Mouse (Mus musculus): ENCODE results near the gene Cd3eap.
A peak's percentile ranks its signal among the peaks of the same experiment; 100 is the strongest.

The Cd3eap gene

DNA sequence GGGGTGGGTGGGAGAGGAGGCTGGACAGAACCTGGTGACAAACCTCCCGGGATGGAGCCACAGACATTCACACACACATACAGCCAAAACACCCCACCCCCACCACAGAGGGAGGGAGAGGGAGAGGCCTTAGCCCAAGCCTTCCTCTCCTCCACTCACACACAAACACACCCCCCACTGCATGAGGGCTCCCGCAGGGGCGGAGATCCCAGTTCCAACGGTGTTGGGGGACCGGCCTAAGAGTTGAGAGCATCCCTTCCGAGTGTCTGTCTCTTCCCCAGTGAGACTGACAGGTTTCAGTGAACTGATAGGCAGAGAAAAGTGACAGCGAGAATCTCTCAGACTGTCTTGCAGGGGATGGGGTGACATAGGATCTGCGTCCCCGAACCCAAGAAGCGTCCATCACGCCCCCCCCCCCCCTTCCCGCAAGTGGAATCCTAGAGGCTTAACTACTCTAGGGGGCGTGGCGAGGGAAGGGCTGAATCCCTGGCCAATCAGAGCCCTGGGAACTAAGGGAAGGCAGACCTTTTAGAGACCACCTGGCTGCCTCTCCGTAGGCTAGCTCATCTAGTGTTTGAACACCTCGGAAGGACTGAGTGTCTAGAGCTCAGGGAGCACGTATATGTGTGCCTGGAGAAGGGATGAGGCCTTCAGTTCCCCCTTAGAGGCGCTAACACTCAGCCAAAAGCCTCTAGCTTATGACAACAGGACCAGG, 51.4 kb downstream of the Cd3eap start:
- no peak for DNase-seq (ENCODE audit: low read depth)

DNA sequence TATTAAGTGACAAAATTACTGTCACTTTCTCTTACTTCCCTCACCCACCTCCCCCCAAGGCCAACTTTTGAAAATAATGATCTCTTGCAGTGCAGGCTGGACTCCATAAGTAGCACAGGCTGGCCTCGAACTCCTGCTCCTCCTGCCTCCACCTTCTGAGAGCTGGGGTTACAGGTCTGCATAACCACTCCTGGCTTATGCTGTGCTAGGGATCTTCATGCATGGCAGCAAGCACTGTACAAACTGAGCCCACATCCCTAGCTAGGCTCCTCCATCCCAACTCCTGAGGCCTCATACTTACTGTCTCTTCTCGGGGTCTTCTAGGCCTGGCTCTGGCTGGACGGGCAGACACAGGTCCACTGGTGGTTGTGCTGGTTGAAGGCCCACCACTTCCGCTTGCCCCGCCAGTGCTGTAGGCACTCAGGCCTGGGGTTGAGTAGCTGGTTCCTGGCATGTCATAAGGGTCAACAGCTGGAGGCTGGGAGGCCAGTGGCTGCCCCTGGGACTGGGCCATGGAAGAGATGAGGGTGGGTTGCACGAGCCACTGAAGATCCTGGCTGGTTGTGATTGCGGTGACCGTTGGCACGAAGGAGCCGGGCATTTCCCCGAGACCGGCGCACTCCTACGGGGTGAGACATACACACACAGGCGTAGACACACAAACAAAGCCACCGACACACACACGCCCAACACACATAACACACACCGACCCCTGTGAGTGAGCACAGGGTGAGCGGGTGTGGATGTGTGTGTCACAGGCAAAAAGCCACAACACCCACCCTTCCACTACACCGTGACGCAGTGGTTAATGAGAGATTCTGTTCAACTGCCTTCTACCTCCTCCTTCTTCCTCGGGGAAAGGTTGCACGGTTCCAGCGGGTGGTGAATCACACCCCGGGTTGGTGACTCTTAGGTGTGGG, 52.2 kb downstream of the Cd3eap start:
- peak; percentile 68 for DNase-seq (ENCODE audit: low read depth)

Data from naive thymus-derived CD4-positive, alpha-beta T cell, adult 2 months (primary cell).